Mouse (Mus musculus): Measurements from ENCODE around the gene Zmym1. TPM values are rescaled to one million over a fixed set of nuclear protein-coding genes. Genes with fewer than 3 reads are reported as not detected.
"Not testable (repeated sequence)": the region's sequence is repeated elsewhere in the genome, so short reads cannot be mapped to it uniquely, and the experiment has no call there.

The Zmym1 gene
- polyA plus RNA-seq, 1 experiment from 2014 or later: 19.5 TPM

GRCm38 (mm10) chr4:127000601-127001105 lies 60.3 kb downstream of the Zmym1 start:
- Histone ChIP-seq H3K27ac (ENCODE audit: low read length) (no peak overlapping the region), H3K4me1 (ENCODE audit: control insufficient read depth, insufficient read depth, low read length) (0 out of 2 replicates have a peak, but pooled peaks cover 3% of the 10 kb centered on the region), H3K9me3 (ENCODE audit: control insufficient read depth, low read depth, low read length) (no peaks in the 10 kb centered on the region), H3K36me3 (ENCODE audit: control insufficient read depth, insufficient read depth, low read length) (no peaks in the 10 kb centered on the region), H3K4me3 (ENCODE audit: low read depth, low read length) (no peak overlapping the region), H3K27me3 (ENCODE audit: control insufficient read depth, insufficient read depth, low read length) (no peaks in the 10 kb centered on the region), H3K4me2 (replicated peaks; ENCODE audit: low read depth, low read length) (no peak overlapping the region), H3K9ac (replicated peaks; ENCODE audit: low read depth, low read length) (no peak overlapping the region)
- 40% methylated on average over 8 of the region's 8 CpGs for WGBS
- no peak for ATAC-seq (ENCODE audit: insufficient number of reproducible peaks, insufficient read depth, low FRiP score, low read depth)

- H3K9me3 ChIP-seq (ENCODE audit: control insufficient read depth, low read depth, low read length); H3K9ac ChIP-seq (replicated peaks; ENCODE audit: low read depth, low read length); H3K27ac ChIP-seq (ENCODE audit: low read length); H3K4me2 ChIP-seq (replicated peaks; ENCODE audit: low read depth, low read length); H3K4me3 ChIP-seq (ENCODE audit: low read depth, low read length); H3K27me3 ChIP-seq (ENCODE audit: control insufficient read depth, insufficient read depth, low read length); H3K4me1 ChIP-seq (ENCODE audit: control insufficient read depth, insufficient read depth, low read length); H3K36me3 ChIP-seq (ENCODE audit: control insufficient read depth, insufficient read depth, low read length); ATAC-seq (ENCODE audit: insufficient number of reproducible peaks, insufficient read depth, low FRiP score, low read depth): not testable (repeated sequence)
- WGBS: 97% methylated on average over 16 of the region's 16 CpGs
These were observed 61.6 kb downstream of the Zmym1 start for GRCm38 (mm10) chr4:126999372-126999771.

Other genes with a start within 250 kb of the Zmym1 start
- 28.9 and 34.7 TPM in 2 replicates for gene Zmym4, start 93.0 kb downstream of the Zmym1 start, polyA plus RNA-seq (2014; fragmentation: Nextera tagmentation; extraction: Ambion mirVana)
- gene Sfpq, start 39.8 kb downstream of the Zmym1 start, polyA plus RNA-seq (2014; fragmentation: Nextera tagmentation; extraction: Ambion mirVana): 128 and 142 TPM in 2 replicates
- gene Zmym6, start 16.2 kb upstream of the Zmym1 start, polyA plus RNA-seq (2014; fragmentation: Nextera tagmentation; extraction: Ambion mirVana): 26.8 and 30.0 TPM in 2 replicates
- 19.4 and 19.6 TPM in 2 replicates for gene Tmem35b, start 62.5 kb upstream of the Zmym1 start, polyA plus RNA-seq (2014; fragmentation: Nextera tagmentation; extraction: Ambion mirVana)
- gene Dlgap3, start 108.1 kb upstream of the Zmym1 start, polyA plus RNA-seq (2014; fragmentation: Nextera tagmentation; extraction: Ambion mirVana): 1.5 TPM in 2 replicates
- 55.4 and 55.6 TPM in 2 replicates for gene Smim12, start 182.6 kb upstream of the Zmym1 start, polyA plus RNA-seq (2014; fragmentation: Nextera tagmentation; extraction: Ambion mirVana)